In genomic region chr11:74992427-74992987, GRCm38 (mm10) we compare ENCODE assay signal across 9 mouse cellular contexts.
DNase-seq lines count a peak whose midpoint lies in the region; ATAC-seq and TF ChIP-seq lines count a peak whose summit lies in the region.
"Had no signal": no experiment of that assay in that cellular context is flagged by ENCODE, and none has a peak within 500 bp of the region (broad histone marks: within the 10 kb centered on the region; RNA-seq: fewer than 3 reads in every experiment).

No protein-coding gene starts in this region.

- no peak for ATAC-seq in forebrain, embryonic 12.5 days (ENCODE audit: low FRiP score)
- no peak for ATAC-seq in midbrain, embryonic 16.5 days

- H3K27ac ChIP-seq in kidney, adult 2 months (ENCODE audit: insufficient read depth, low read depth, low read length) = peak overlapping the region; percentile 65; the same call in 1 of the 2 replicates
- H3K27ac ChIP-seq in brown adipose tissue, adult 24 weeks (replicated peaks; ENCODE audit: low read depth, low read length) = 0 out of 2 replicates have a peak overlapping the region, but pooled peaks have one; percentile 28
- H3K27ac ChIP-seq in left cerebral cortex, adult 2 months = peak overlapping the region; percentile 70
- no peak overlapping the region for H3K27ac ChIP-seq in forebrain, embryonic 12.5 days
- no peak overlapping the region for H3K27ac ChIP-seq in midbrain, embryonic 16.5 days (ENCODE audit: low read length)
- H3K27ac ChIP-seq: embryonic facial prominence, embryonic 15.5 days had no signal

- no peak overlapping the region for H3K9ac ChIP-seq in forebrain, embryonic 12.5 days
- no peak overlapping the region for H3K9ac ChIP-seq in midbrain, embryonic 16.5 days (ENCODE audit: low read depth, low read length)
- H3K9ac ChIP-seq: embryonic facial prominence, embryonic 15.5 days had no signal

- H3K4me2 ChIP-seq in forebrain, embryonic 12.5 days = no peak overlapping the region
- no peak overlapping the region for H3K4me2 ChIP-seq in midbrain, embryonic 16.5 days (ENCODE audit: low read length)
- H3K4me2 ChIP-seq: embryonic facial prominence, embryonic 15.5 days had no signal

- no peak for TF ChIP-seq POLR2A in kidney, adult 2 months (IDR thresholded peaks at IDR 0.05; ENCODE audit: low read depth, low read length)

- H3K9me3 ChIP-seq in forebrain, embryonic 12.5 days = no peaks in the 10 kb centered on the region
- H3K9me3 ChIP-seq in midbrain, embryonic 16.5 days (replicated peaks; ENCODE audit: control insufficient read depth, low read length, poor library complexity, severe bottlenecking) = no peaks in the 10 kb centered on the region
- H3K9me3 ChIP-seq: embryonic facial prominence, embryonic 15.5 days had no signal

- H3K4me3 ChIP-seq in kidney, adult 2 months (ENCODE audit: insufficient read depth, low read depth, low read length) = no peak overlapping the region
- no peak overlapping the region for H3K4me3 ChIP-seq in brown adipose tissue, adult 24 weeks (ENCODE audit: insufficient read depth, low read depth, low read length)
- H3K4me3 ChIP-seq in left cerebral cortex, adult 2 months = no peak overlapping the region
- H3K4me3 ChIP-seq in forebrain, embryonic 12.5 days (replicated peaks) = no peak overlapping the region
- no peak overlapping the region for H3K4me3 ChIP-seq in midbrain, embryonic 16.5 days (ENCODE audit: low read depth, low read length)
- H3K4me3 ChIP-seq: embryonic facial prominence, embryonic 15.5 days had no signal

- TF ChIP-seq CTCF in kidney, adult 2 months (conservative IDR thresholded peaks at IDR 0.05; ENCODE audit: insufficient read depth, insufficient read length, low read depth, low read length) = no peak
- TF ChIP-seq CTCF in left cerebral cortex, adult 2 months (IDR thresholded peaks at IDR 0.05) = no peak

- no peaks in the 10 kb centered on the region; the same call in 1 of the 2 replicates for H3K36me3 ChIP-seq in kidney, adult 2 months (ENCODE audit: control insufficient read depth, insufficient read depth, low read length)
- H3K36me3 ChIP-seq in forebrain, embryonic 12.5 days (replicated peaks) = peaks cover 35% of the 10 kb centered on the region
- H3K36me3 ChIP-seq in midbrain, embryonic 16.5 days (ENCODE audit: control insufficient read depth, insufficient read depth, low read length) = peaks cover 6% of the 10 kb centered on the region; the same call in 1 of the 2 replicates

- DNase-seq in kidney, adult 2 months = peak; percentile 21
- DNase-seq in kidney, adult 18-20 months = no peak
- peak; percentile 81 for DNase-seq in 3T3-L1 (ENCODE audit: low read depth, low spot score)
- peak; percentile 47 to 56 for DNase-seq in left cerebral cortex, adult 2 months (ENCODE audit: extremely low spot score in 1 of 2, low spot score in 2 of 2)
- DNase-seq in cerebellum, adult 9-11 months = no peak

- 60% methylated on average over 9 of the region's 9 CpGs for WGBS in kidney, adult 2 months
- WGBS in forebrain, embryonic 12.5 days = 89% methylated on average over 9 of the region's 9 CpGs
- 89% methylated on average over 9 of the region's 9 CpGs for WGBS in midbrain, embryonic 16.5 days

- intact Hi-C loops in left cerebral cortex, adult 2 months (cut with DNase I) = loop anchor here (2.0 to 5.0 kb wide), 2 partner anchors 60 to 125 kb away; no protein-coding TSS in a partner anchor

- no peaks in the 10 kb centered on the region for H3K27me3 ChIP-seq in kidney, adult 2 months (replicated peaks; ENCODE audit: control insufficient read depth, insufficient read depth, low read length)
- no peaks in the 10 kb centered on the region for H3K27me3 ChIP-seq in forebrain, embryonic 12.5 days
- no peaks in the 10 kb centered on the region for H3K27me3 ChIP-seq in midbrain, embryonic 16.5 days (ENCODE audit: control insufficient read depth, insufficient read depth, low read depth, low read length)
- H3K27me3 ChIP-seq: embryonic facial prominence, embryonic 15.5 days had no signal

- peaks cover 4% of the 10 kb centered on the region; the same call in 1 of the 2 replicates for H3K4me1 ChIP-seq in kidney, adult 2 months (ENCODE audit: control insufficient read depth, insufficient read depth, low read length)
- peaks cover 21% of the 10 kb centered on the region; the same call in 1 of the 2 replicates for H3K4me1 ChIP-seq in brown adipose tissue, adult 24 weeks (ENCODE audit: control insufficient read depth, insufficient read depth, insufficient read length, low read length)
- H3K4me1 ChIP-seq in forebrain, embryonic 12.5 days = no peaks in the 10 kb centered on the region
- H3K4me1 ChIP-seq in midbrain, embryonic 16.5 days (ENCODE audit: control insufficient read depth, insufficient read depth, low read length) = no peaks in the 10 kb centered on the region

Comparison
In these comparisons a context has a peak if more than half of its experiments do, and no peak if none do; other contexts are left out.
1. DNase-seq: peak in kidney, adult 2 months (single experiment), 3T3-L1 (single experiment) and left cerebral cortex, adult 2 months (2 of 2); none in kidney, adult 18-20 months (single experiment) and cerebellum, adult 9-11 months (single experiment).
2. H3K27ac ChIP-seq: peak in kidney, adult 2 months (single experiment), brown adipose tissue, adult 24 weeks (single experiment) and left cerebral cortex, adult 2 months (single experiment); none in forebrain, embryonic 12.5 days (single experiment) and midbrain, embryonic 16.5 days (single experiment).